Mouse (Mus musculus) CH12.LX (cell line): ENCODE data around the gene Scmh1.

Experiments
- ELF1 ChIP-seq: IDR thresholded peaks from 2 replicates; pipeline ENCODE4 v1.6.1; 2014; ENCODE audit warnings: low read depth, mild to moderate bottlenecking, inconsistent platforms, low read length, improper control_type of control experiment
- POLR2A ChIP-seq: IDR thresholded peaks from 2 replicates; pipeline ENCODE4 v1.6.1; 2011; ENCODE audit warnings: low read depth, mild to moderate bottlenecking, improper control_type of control experiment, low read length
- RCOR1 ChIP-seq: conservative IDR thresholded peaks from 2 replicates; pipeline ENCODE4 v1.6.1; 2012; ENCODE audit warnings: low read depth, mild to moderate bottlenecking, inconsistent platforms, low read length, improper control_type of control experiment
- UBTF ChIP-seq: IDR thresholded peaks from 2 replicates; pipeline ENCODE4 v1.6.1; 2012; ENCODE audit warnings: low read depth, mild to moderate bottlenecking, inconsistent platforms, low read length, improper control_type of control experiment, moderate library complexity

- TF ChIP-seq ELF1, result no peak
- TF ChIP-seq RCOR1, result no peak
- TF ChIP-seq POLR2A, result no peak
- no peak for TF ChIP-seq UBTF
These were observed 133.6 kb downstream of the Scmh1 start for GRCm38 (mm10) chr4:120538664-120539063.
